Mouse (Mus musculus) heart, embryonic 10.5 days (tissue): ENCODE results near the gene Acad12. TPM values are rescaled to one million over a fixed set of nuclear protein-coding genes. Genes with fewer than 3 reads are reported as not detected.

Source experiments
- DNase-seq: peaks from one replicate; pipeline ENCODE4 v3.0.0-alpha.2; 2017; ENCODE audit warnings: low spot score
- H3K27ac ChIP-seq: fragments of 300-500 bp; sonication (generic); 2 replicates; pipeline ENCODE4 v1.5.1; 2016; ENCODE audit warnings: mild to moderate bottlenecking
- H3K27me3 ChIP-seq: fragments of 300-500 bp; sonication (generic); 2 replicates; pipeline ENCODE4 v1.6.1; 2016; ENCODE audit warnings: mild to moderate bottlenecking; ENCODE audit not compliant: poor library complexity, insufficient read depth, severe bottlenecking
- H3K36me3 ChIP-seq: fragments of 300-500 bp; sonication (generic); 2 replicates; pipeline ENCODE4 v1.6.1; 2016; ENCODE audit warnings: mild to moderate bottlenecking, moderate library complexity
- H3K4me1 ChIP-seq: fragments of 300-500 bp; sonication (generic); 2 replicates; pipeline ENCODE4 v1.6.1; 2016; ENCODE audit warnings: mild to moderate bottlenecking
- H3K4me3 ChIP-seq: fragments of 300-500 bp; sonication (generic); 2 replicates; pipeline ENCODE4 v1.5.1; 2016; ENCODE audit warnings: mild to moderate bottlenecking, moderate library complexity
- H3K9me3 ChIP-seq: fragments of 300-500 bp; sonication (generic); 2 replicates; pipeline ENCODE4 v1.6.1; 2016; ENCODE audit warnings: mild to moderate bottlenecking, moderate library complexity
- WGBS: fragments of 180-500 bp; shearing (Covaris S2); methylation state at CpG from one replicate; pipeline ENCODE4 v1.1.7; 2016; 5-methylcytosine and 5-hydroxymethylcytosine counted together
- polyA plus RNA-seq: library from polyadenylated mRNA; unstranded; fragments of >200 nt; fragmentation: Nextera tagmentation; extraction: Ambion mirVana; gene quantifications from 2 replicates; pipeline ENCODE4 v1.2.1, GENCODE M21; 2016

The Acad12 gene
- polyA plus RNA-seq, 1 experiment from 2014 or later: 4.7 TPM

DNA sequence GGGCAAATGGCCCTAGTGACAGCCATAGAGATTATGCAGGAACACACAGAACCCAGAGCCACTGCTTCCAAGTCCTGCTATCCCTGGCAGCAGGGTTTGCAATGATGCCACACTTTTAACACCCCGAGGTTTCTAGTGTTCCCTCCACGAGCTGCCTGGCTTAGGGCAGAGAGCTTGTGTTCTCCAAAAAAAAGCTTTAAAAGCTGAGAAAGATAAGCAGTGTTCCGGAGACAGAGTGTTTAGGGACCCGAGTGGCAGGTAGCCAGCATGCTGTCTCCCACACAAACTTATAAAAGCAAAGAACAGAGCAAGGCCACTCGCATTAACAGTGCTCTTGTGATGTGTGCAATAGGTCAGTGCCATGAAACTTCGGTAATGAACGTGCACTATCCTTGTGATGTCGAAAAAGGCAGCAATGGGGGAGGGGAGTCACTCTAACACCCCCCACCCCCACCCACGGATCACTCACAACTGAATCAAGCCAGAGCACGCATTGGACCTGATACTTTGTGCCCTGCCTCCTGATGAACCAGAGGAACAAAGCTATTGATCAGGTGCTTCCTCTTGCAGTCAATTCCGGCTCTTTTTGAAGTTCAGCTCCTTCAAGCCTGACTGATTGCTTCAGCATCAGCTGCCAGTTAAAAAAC, 27.2 kb downstream of the Acad12 start:
- no peak overlapping the region for H3K4me3 ChIP-seq
- no peaks in the 10 kb centered on the region for H3K9me3 ChIP-seq
- H3K27me3 ChIP-seq: peaks cover 10% of the 10 kb centered on the region; the same call in 1 of the 2 replicates
- DNase-seq: no peak
- no peaks in the 10 kb centered on the region for H3K36me3 ChIP-seq
- WGBS: 70% methylated on average over 11 of the region's 11 CpGs
- no peak overlapping the region for H3K27ac ChIP-seq
- peaks cover 27% of the 10 kb centered on the region for H3K4me1 ChIP-seq

DNA sequence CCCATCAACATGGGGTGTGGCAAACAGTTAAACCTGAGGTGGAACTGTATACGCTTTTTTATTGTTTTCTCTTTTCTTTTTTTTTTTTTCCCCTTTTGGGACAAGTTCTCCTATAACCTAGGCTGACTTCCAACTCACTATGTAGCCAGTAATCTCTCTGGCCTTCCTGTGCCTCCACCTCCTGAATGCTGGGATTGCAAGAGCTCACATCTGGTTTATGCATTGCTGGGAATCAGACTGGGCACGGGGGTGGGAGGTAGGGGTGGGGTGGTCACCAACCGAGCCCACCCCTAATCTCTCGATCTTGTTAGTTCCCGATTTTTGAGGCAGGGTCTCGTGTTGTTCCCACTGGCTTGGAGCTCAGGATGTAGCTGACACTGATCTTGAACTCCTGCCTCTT, 28.8 kb downstream of the Acad12 start:
- H3K36me3 ChIP-seq: no peaks in the 10 kb centered on the region
- H3K9me3 ChIP-seq: no peaks in the 10 kb centered on the region
- whole genome bisulfite sequencing: 74% methylated on average over 6 of the region's 6 CpGs
- H3K4me3 ChIP-seq: no peak overlapping the region
- H3K27me3 ChIP-seq: peaks cover 10% of the 10 kb centered on the region; the same call in 1 of the 2 replicates
- DNase-seq: no peak
- H3K27ac ChIP-seq: no peak overlapping the region
- H3K4me1 ChIP-seq: peaks cover 26% of the 10 kb centered on the region

DNA sequence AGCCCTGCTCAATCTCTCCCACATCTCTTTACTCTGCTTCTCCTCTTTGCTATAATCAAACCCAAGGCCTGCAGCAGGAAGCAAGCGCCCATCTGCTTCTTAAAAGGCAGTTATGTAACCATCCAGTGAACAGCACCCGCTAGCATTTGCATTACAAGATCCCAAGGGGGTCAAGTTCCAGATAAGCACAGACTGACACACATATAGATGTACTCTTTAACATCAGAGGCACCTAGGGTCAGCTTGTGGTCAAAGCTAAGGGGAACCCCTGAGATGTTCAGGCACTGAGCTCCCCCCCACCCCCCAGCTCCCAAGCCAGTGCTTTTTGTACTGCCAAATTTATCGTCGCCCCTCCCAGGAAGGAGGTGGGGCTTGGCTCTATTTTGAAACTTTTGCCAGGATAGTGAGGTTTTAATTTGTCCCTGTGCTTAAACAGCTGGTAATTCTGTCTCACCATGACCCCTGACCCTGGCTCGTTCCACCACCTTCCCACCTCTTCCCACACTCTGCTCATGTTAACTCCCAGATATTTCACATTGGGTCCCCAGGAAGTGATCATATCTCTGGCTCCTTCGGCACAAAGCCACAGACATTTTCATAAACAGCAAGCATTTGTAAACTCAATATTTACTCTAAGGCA, 32.2 kb downstream of the Acad12 start:
- Histone ChIP-seq H3K27ac (no peak overlapping the region), H3K27me3 (0 out of 2 replicates have a peak, but pooled peaks cover 4% of the 10 kb centered on the region), H3K36me3 (no peaks in the 10 kb centered on the region), H3K9me3 (no peaks in the 10 kb centered on the region), H3K4me1 (peaks cover 16% of the 10 kb centered on the region), H3K4me3 (no peak overlapping the region)
- DNase-seq: no peak
- WGBS: 72% methylated on average over 6 of the region's 6 CpGs

DNA sequence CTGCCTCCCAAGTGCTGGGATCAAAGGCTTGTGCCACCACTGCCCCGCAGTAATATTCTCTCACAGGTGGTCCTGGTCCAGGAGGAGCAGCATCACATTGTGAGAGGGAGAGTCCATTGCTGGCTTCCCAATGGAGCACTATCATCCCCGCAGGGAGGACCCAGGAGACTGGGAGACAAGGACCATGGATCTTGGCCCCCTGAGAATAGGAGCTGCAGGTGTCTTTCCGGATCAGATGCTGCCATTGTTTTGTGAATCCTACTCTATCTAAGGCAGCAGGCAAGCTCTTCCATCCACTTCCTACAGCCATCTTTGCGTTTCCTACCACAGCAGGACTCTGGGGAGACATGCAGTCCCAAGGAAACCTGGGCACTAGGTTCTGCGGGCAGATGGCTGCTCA, 33.0 kb downstream of the Acad12 start:
- DNase-seq: no peak
- Histone ChIP-seq H3K36me3 (no peaks in the 10 kb centered on the region), H3K9me3 (no peaks in the 10 kb centered on the region), H3K27me3 (no peaks in the 10 kb centered on the region), H3K4me3 (no peak overlapping the region), H3K27ac (no peak overlapping the region), H3K4me1 (peaks cover 16% of the 10 kb centered on the region)
- WGBS: 79% methylated on average over 5 of the region's 5 CpGs

DNA sequence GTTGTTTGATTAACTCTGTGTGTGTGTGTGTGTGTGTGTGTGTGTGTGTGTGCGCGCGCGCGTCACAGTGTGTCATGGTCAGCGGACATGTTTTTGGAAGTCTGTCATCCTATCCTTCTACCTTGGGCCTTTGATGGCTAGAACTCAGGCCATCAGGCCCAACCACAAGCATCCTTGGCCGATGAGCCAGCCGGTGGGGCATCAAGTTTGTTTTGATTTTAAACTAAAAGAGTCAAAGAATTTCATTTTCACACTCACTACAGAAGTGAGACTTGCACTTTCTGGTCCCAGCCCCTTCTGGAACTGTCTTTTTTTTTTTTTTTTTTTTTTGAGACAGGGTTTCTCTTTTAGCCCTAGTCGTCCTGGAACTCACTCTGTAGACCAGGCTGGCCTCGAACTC, 33.7 kb downstream of the Acad12 start:
- DNase-seq: no peak
- peaks cover 16% of the 10 kb centered on the region for H3K4me1 ChIP-seq
- 96% methylated on average over 10 of the region's 10 CpGs for WGBS
- H3K36me3 ChIP-seq: peaks cover 5% of the 10 kb centered on the region; the same call in 1 of the 2 replicates
- no peak overlapping the region for H3K27ac ChIP-seq
- H3K9me3 ChIP-seq: no peaks in the 10 kb centered on the region
- H3K4me3 ChIP-seq: no peak overlapping the region
- no peaks in the 10 kb centered on the region for H3K27me3 ChIP-seq

DNA sequence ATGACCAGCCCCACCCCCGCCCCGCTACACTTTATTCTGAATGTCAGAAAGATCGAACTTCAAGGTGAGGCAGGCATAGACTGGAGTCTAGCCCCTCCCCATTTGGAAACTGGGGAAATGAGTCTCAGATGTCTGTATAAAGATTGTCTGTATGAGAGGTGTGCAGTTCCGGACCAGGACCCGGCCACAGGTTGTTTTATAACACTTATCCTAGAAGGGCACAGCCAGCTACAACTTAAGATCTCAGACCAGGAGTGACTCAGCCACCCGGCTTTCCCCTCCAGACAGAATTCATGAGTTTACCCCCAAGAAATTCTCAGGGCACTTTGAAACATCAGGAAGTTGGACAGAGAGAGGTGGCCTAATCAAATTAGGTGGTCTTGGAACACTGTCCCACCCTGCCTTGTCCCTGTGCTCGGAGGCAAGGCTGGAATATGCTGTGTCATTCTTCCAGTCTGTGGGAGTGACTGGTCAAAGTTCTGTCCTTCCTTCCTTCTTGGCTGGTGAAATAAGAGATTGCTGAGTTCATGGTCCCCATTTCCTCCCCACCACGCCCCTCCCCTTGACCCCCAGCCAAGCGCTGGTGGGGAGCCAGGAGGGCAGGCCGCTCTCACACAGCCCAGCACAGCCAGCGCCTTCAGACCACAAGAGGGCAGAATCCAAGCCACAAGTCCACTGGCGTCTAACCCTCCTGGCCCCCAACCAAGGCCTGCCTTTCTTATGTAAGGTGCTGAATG, 34.8 kb downstream of the Acad12 start:
- DNase-seq: peak; percentile 82
- WGBS: 57% methylated on average over 12 of the region's 12 CpGs
- no peak overlapping the region for H3K4me3 ChIP-seq
- H3K4me1 ChIP-seq: peaks cover 16% of the 10 kb centered on the region
- no peak overlapping the region for H3K27ac ChIP-seq
- H3K9me3 ChIP-seq: no peaks in the 10 kb centered on the region
- H3K27me3 ChIP-seq: no peaks in the 10 kb centered on the region
- peaks cover 15% of the 10 kb centered on the region for H3K36me3 ChIP-seq

DNA sequence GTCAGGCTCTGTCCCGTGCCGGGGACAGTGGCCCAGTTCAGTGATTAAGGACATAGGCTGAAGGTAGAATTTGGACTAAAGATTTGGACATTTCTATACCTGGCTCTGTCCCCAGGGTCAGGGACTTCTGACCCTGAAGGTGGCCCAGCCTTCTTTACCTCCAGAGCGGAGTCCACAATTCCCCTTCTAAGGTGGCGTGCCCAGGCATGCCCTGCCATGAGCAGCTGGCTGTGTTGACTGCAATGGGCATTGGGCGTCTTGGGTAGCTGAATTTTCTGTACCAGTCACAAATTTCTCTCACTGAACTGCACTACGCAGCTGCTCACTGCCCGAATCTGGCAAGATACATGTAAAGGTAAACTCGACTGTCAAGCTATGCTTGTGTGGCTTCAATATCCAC, 36.8 kb downstream of the Acad12 start:
- Histone ChIP-seq H3K4me3 (no peak overlapping the region), H3K27me3 (no peaks in the 10 kb centered on the region), H3K4me1 (peaks cover 16% of the 10 kb centered on the region), H3K9me3 (no peaks in the 10 kb centered on the region), H3K27ac (no peak overlapping the region), H3K36me3 (peaks cover 23% of the 10 kb centered on the region)
- DNase-seq: no peak
- 89% methylated on average over 8 of the region's 8 CpGs for WGBS

DNA sequence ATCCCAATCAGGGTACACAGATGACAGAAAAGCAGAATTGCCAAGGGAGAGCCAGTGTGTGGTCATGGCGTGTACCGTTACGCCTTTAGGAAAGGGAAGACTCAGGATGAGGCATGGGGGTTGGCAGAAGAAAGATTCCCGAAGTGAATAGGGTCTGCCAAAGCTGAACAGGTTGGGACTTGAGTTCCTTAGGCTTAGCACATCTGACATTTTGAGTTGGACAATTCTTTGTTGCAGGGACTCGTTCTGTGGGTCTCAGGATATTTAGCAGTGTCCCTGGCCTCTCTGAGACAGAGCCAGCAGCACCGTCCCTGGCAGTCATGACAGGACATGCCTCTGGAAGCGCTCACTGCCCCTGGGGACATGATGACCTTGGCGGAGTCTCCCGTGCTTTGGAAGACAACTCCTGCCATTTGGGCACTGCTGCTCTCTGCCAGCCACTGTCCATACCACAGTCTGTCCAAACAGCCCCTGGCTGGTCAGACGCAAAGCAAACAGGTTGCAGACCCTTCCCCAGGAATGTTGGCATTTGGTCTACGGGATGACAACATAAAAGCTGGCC, 41.7 kb downstream of the Acad12 start:
- no peaks in the 10 kb centered on the region for H3K4me1 ChIP-seq

DNA sequence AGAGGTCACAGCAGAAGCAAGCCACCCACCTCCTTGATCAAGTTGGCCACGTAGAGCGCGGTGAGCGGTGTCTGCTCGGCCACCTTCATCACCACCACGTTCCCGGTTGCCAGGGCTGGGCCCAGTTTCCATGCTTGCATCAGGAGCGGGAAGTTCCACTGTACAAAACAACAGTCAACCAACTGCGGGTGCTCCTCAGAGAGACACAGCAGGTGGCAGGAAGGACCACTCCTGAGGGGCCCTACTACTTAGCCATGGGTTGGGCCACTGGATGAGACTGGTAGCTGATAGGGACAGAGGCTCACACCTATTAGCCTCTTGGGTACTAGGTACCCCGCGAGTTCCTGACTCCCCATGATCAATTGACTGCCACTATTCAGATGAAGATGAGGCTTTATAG, 42.9 kb downstream of the Acad12 start:
- WGBS: 91% methylated on average over 11 of the region's 11 CpGs
- Histone ChIP-seq H3K4me1 (no peaks in the 10 kb centered on the region), H3K27ac (no peak overlapping the region), H3K36me3 (peaks cover 30% of the 10 kb centered on the region), H3K27me3 (peaks cover 4% of the 10 kb centered on the region; the same call in 1 of the 2 replicates), H3K9me3 (no peaks in the 10 kb centered on the region), H3K4me3 (no peak overlapping the region)
- DNase-seq: no peak

More for the DNA sequence above, 41.7 kb downstream of the Acad12 start:
- Histone ChIP-seq H3K36me3 (peaks cover 30% of the 10 kb centered on the region), H3K27me3 (peaks cover 4% of the 10 kb centered on the region; the same call in 1 of the 2 replicates), H3K4me3 (no peak overlapping the region), H3K9me3 (no peaks in the 10 kb centered on the region), H3K27ac (no peak overlapping the region)
- DNase-seq: no peak
- WGBS: 87% methylated on average over 11 of the region's 11 CpGs

DNA sequence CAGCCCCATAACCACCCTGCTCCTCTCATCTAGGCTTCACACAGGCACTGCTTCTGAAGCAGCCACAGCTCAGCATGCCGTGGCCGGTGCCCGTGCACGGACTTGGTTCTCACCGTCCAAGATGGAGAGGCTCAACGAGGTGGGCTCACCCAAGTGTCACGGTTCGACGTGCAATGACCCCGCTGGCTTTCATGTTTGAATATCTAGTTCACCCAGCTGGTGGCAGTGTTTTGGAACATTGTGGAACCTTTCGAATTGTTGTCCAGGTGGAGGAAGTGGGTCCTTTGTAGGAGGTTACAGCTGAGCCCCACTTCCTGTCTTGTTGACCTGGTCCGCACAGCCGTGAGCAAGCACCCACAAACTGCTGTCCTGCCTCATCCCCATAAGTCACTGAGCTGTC, 44.6 kb downstream of the Acad12 start:
- peaks cover 24% of the 10 kb centered on the region for H3K36me3 ChIP-seq
- no peaks in the 10 kb centered on the region for H3K9me3 ChIP-seq
- no peak overlapping the region for H3K4me3 ChIP-seq
- H3K27me3 ChIP-seq: peaks cover 4% of the 10 kb centered on the region; the same call in 1 of the 2 replicates
- no peaks in the 10 kb centered on the region for H3K4me1 ChIP-seq
- no peak overlapping the region for H3K27ac ChIP-seq
- no peak for DNase-seq
- WGBS: 88% methylated on average over 13 of the region's 13 CpGs

DNA sequence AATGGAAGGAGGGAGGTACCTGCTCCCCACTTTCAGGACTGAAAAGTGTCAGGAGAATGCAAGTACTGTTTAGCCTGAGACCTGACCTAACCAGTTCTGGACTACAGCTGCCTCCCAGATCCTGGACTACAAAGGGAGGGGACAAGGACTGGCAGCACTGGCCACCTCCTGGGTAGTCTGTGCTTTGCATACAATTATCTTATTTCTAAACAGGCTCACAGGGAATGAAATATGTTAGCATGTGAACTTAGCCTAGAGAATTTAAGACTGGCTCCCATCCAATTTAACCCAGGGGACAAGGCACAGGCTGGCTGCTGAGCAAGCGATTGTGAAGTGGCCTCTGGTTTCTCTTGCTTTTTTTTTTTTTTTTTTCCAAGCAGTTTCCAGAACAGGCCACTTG, 48.0 kb downstream of the Acad12 start:
- 75% methylated on average over 1 of the region's 1 CpGs for WGBS
- Histone ChIP-seq H3K4me1 (peaks cover 20% of the 10 kb centered on the region), H3K27ac (no peak overlapping the region), H3K27me3 (peaks cover 4% of the 10 kb centered on the region; the same call in 1 of the 2 replicates), H3K4me3 (no peak overlapping the region), H3K36me3 (peaks cover 14% of the 10 kb centered on the region; the same call in 1 of the 2 replicates), H3K9me3 (no peaks in the 10 kb centered on the region)
- no peak for DNase-seq

DNA sequence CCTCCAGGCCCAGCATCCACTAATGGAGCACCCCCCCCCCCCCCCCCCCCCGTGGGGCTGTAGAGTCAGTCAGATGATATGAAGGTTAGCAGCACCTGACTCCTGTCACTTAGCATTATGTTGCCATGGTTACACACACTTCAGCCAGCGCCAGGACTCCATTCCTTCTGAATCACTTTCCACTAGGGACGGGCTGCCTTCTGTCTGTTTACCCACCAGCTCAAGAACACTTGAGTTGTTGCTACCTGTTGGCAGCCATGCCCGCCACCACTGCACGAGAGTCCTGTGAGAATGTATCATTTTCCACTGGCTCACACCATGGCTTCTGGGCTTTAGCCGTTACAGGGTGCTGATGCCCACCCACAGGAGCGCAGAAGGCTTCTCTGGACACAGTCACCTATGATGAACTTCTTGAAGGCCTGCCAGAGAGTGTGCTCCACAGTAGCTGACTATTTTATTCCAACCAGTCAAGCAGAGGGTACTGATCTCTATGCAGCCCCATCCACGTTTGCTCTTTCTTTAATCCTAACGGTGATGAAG, 48.8 kb downstream of the Acad12 start:
- WGBS: 75% methylated on average over 9 of the region's 9 CpGs
- H3K27ac ChIP-seq: no peak overlapping the region
- peaks cover 4% of the 10 kb centered on the region; the same call in 1 of the 2 replicates for H3K27me3 ChIP-seq
- peaks cover 14% of the 10 kb centered on the region; the same call in 1 of the 2 replicates for H3K36me3 ChIP-seq
- no peak overlapping the region for H3K4me3 ChIP-seq
- H3K4me1 ChIP-seq: peaks cover 20% of the 10 kb centered on the region
- no peak for DNase-seq
- no peaks in the 10 kb centered on the region for H3K9me3 ChIP-seq
